Mouse (Mus musculus): Measurements from ENCODE around the gene Wdr73.

DNA sequence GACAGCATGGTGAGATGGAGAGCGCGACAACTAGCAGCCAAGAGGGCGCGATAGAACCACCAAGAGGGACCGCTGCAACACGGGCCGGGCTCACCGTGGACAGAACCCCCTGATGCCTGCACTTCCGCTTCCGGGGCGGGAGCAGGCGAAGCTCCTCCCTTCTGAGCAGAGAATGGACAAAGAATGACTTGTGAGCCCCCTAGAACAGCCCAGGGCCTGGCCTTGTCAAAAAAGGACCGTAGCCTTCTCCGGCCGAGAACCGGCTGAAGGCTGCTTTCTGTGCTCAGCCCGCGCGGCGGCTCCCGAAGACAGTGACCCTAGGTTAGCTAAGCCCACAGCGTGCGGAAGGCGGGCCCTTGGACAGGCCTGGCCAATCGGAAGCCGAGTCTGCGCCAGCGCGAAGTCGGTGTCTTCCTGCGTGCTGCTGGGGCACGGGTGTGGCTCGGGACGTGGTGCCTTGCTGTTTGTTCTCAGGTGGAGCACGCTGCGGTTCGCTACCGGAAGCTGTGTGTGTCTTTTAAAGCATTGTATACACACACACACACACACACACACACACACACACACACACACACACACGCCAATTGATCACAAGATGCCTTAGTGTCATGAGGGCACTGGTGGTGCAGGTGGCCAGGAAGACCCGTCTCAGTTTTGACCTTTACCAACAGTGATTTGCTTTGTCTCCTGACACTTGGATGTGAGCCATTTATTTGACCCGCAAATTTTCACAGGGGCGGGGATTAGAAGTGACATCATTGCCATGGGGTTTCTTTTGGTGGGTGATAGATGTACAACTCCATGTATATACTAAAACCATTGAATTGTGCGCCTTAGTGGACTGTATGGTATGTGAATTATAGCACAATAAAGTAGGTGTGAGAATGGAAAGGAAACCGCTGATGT is 46.6 kb upstream of the Wdr73 start, which contains the start of gene Sec11a:
- TF ChIP-seq CTCF (IDR thresholded peaks at IDR 0.05; ENCODE audit: extremely low read depth, insufficient read length, insufficient replicate concordance, low read depth, low read length) (no peak), POLR2A (IDR thresholded peaks at IDR 0.05; ENCODE audit: low read depth, low read length) (peak; percentile 83)
